Mouse (Mus musculus): ENCODE data around the gene Ccr4. TPM values are rescaled to one million over a fixed set of nuclear protein-coding genes. Genes with fewer than 3 reads are reported as not detected.
A peak's percentile ranks its signal among the peaks of the same experiment; 100 is the strongest.

The Ccr4 gene
- 0.10 TPM in 1 of 2 replicates, not detected in the other for polyA plus RNA-seq (2016; fragmentation: Nextera tagmentation; extraction: Ambion mirVana)

DNA sequence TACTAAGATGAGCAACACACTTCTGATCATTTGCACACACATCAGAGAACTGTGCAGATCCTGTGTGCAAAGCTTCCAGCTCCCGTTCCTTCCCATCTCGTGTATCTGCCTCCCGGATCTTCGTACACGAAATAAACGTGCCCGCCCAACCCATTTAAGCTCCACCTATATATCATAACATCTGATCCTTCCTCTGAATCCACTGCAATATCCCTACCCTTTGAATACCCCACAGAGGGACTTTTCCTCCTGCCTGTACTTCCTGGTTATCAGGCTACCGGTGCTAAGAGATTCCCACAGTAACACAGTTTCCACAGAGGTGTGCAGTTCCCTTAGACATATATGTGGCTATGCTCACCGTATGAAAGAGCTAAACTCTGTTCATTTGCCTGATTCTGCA is at the start of gene Ccr4:
Gene Ccr4 (minus strand): TSS at position 101 of the 400 bp plus-strand sequence.
- no peak within 1 kb of the TSS for H3K4me3 ChIP-seq
- no peak within 1 kb of the TSS for H3K27ac ChIP-seq (replicated peaks)
- H3K36me3 ChIP-seq (replicated peaks), result peaks cover 43% of the 10 kb centered on the region
- no peaks in the 10 kb centered on the region for H3K4me1 ChIP-seq
- DNase-seq (ENCODE audit: low spot score), result no peak
- H3K9me3 ChIP-seq, result peaks cover 5% of the 10 kb centered on the region; the same call in 1 of the 2 replicates
- H3K27me3 ChIP-seq (replicated peaks; ENCODE audit: low read depth, poor library complexity, severe bottlenecking), result no peaks in the 10 kb centered on the region
- WGBS, result 91% methylated on average over 9 of the region's 9 CpGs

DNA sequence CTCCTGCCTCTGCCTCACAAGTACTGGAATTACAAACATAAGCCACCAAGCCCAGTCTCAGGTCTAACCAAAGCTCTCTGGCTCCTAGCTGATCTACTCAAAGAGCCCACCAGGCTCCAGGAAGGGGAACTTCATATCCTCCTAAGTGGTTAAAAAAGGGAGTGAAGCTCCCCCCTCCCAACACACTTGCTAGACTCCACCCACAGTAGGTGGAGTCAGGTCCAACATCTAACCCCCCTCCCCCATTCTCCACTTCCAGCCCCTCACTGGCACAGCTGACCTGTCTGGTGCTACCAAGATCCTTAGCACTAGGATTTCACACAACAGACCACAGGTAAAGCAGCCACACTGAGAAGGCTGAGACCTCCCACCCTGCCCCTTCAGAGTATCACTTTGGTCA is 49.1 kb upstream of the Ccr4 start:
- Histone ChIP-seq H3K36me3 (replicated peaks) (peaks cover 37% of the 10 kb centered on the region), H3K27ac (replicated peaks) (no peak overlapping the region), H3K4me1 (peaks cover 70% of the 10 kb centered on the region), H3K9me3 (no peaks in the 10 kb centered on the region), H3K4me3 (no peak overlapping the region), H3K27me3 (replicated peaks; ENCODE audit: low read depth, poor library complexity, severe bottlenecking) (no peaks in the 10 kb centered on the region)
- DNase-seq (ENCODE audit: low spot score), result no peak

DNA sequence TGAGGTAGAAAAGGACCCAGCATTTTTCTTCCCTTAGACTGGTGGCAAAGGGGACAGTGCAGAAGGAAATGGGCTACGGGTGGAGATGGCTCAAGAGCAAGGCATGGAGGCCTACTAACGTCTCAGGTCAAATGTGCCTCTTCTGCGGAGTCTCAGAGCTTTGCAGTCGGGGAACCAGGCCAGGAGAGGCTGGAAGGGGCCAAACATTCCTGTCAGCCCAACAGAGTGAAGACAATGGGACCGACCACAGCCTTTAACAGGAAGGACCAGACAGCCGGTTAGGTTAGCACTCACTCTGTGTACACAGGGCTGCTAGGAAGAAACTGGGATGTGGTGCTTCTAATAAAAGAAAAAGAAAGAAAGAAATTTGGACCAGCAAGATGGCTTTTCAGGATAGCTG is 45.3 kb upstream of the Ccr4 start:
- Histone ChIP-seq H3K4me1 (peaks cover 72% of the 10 kb centered on the region), H3K4me3 (0 out of 2 replicates have a peak overlapping the region, but pooled peaks have one; percentile 0), H3K36me3 (replicated peaks) (peaks cover 31% of the 10 kb centered on the region), H3K9me3 (no peaks in the 10 kb centered on the region), H3K27ac (replicated peaks) (peak overlapping the region; percentile 63), H3K27me3 (replicated peaks; ENCODE audit: low read depth, poor library complexity, severe bottlenecking) (no peaks in the 10 kb centered on the region)
- no peak for DNase-seq (ENCODE audit: low spot score)
- WGBS, result 18% methylated on average over 6 of the region's 6 CpGs

DNA sequence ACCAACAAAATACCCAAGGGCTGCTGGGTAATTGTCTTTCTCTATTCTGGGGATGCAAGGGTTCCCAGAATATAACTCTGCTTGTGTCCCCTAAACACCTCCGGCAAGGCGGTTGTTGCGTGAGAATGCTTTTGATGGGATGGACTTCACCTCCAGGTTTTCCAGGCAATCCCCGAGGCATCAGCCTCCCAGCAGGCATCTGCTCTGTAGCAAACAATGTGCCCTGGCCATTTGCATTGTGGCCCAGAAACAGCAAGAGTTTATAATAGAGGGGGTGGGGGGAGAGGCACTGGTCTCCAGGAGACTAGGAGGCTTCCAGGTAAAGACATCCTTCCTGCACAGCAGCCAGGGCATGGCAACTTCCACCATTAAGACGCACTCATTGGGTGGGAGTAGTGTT is 44.4 kb upstream of the Ccr4 start:
- H3K9me3 ChIP-seq, result no peaks in the 10 kb centered on the region
- H3K27me3 ChIP-seq (replicated peaks; ENCODE audit: low read depth, poor library complexity, severe bottlenecking), result no peaks in the 10 kb centered on the region
- peak overlapping the region; percentile 37; the same call in 1 of the 2 replicates for H3K4me3 ChIP-seq
- peaks cover 28% of the 10 kb centered on the region for H3K36me3 ChIP-seq (replicated peaks)
- WGBS, result 11% methylated on average over 5 of the region's 5 CpGs
- H3K4me1 ChIP-seq, result peaks cover 72% of the 10 kb centered on the region
- DNase-seq (ENCODE audit: low spot score), result peak; percentile 58
- peak overlapping the region; percentile 81 for H3K27ac ChIP-seq (replicated peaks)

DNA sequence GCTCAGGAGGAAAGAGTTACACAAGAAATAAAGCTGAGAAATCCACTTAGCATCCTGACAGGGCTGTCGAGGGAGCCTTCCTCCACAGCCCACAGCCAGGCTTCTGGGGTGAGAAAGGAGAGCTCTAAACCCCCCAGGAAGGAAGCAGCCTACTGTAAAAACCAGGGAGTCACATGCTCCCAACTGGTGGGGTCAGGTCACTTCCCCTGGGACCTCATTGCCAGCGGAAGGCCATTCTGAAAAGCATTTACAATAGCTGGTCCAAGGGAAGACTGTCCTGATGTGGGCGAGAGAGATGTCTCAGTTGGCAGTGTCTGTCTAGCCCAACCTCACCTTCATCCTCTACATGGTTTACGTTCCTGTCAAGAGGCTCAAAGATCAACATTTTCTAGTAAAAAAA is 43.8 kb upstream of the Ccr4 start:
- peaks cover 78% of the 10 kb centered on the region for H3K4me1 ChIP-seq
- H3K36me3 ChIP-seq (replicated peaks), result peaks cover 24% of the 10 kb centered on the region
- H3K4me3 ChIP-seq, result peak overlapping the region; percentile 37
- peak overlapping the region; percentile 81 for H3K27ac ChIP-seq (replicated peaks)
- H3K9me3 ChIP-seq, result no peaks in the 10 kb centered on the region
- WGBS, result 18% methylated on average over 4 of the region's 4 CpGs
- no peaks in the 10 kb centered on the region for H3K27me3 ChIP-seq (replicated peaks; ENCODE audit: low read depth, poor library complexity, severe bottlenecking)
- peak; percentile 34 for DNase-seq (ENCODE audit: low spot score)

DNA sequence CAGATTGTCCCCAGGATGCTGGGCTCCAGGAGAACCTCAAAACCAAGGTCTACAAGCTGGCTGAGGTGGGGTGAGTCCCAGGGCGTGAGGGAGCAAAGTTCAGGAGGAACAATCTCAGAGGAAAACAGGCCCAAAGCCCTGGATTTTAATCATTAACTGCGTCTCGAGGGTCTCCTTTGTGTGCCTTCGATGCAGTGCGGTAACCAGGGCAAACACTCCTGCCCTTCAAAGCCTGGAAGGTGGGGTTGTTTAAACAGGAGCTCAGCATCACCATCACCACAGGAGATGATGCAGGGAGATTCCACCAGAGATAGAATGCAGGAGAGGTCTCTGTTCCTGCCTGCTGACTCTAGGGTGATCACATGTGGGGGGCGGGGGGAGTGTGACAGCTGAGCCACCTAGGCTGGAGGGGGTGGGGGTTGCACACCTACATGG is 42.9 kb upstream of the Ccr4 start:
- peaks cover 82% of the 10 kb centered on the region for H3K4me1 ChIP-seq
- H3K9me3 ChIP-seq, result no peaks in the 10 kb centered on the region
- 0 out of 2 replicates have a peak overlapping the region, but pooled peaks have one; percentile 37 for H3K4me3 ChIP-seq
- peaks cover 18% of the 10 kb centered on the region for H3K36me3 ChIP-seq (replicated peaks)
- 23% methylated on average over 6 of the region's 6 CpGs for WGBS
- H3K27ac ChIP-seq (replicated peaks), result peak overlapping the region; percentile 81
- H3K27me3 ChIP-seq (replicated peaks; ENCODE audit: low read depth, poor library complexity, severe bottlenecking), result no peaks in the 10 kb centered on the region
- DNase-seq (ENCODE audit: low spot score), result no peak

DNA sequence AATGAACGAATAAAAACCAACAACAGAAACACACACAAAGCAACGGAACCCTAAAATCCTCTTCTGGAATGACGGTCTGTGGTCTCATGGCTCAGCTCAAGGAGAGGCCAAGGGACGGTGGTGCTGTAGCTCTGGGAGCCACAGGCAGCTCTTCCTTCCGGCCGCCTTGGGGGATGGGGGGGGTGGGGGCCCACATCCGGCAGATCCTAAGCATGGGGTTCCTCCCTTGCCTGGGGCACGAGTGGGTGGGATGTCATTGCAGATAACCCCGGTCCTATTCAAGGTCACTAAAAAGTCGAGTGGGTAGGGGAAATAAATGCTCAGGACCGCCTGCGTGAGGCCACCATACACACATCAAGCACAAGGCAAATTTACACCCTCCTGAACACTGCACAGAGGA is 42.0 kb upstream of the Ccr4 start:
- Histone ChIP-seq H3K4me1 (peaks cover 90% of the 10 kb centered on the region), H3K36me3 (replicated peaks) (peaks cover 9% of the 10 kb centered on the region; the same call in 1 of the 2 replicates), H3K4me3 (no peak overlapping the region), H3K9me3 (no peaks in the 10 kb centered on the region), H3K27me3 (replicated peaks; ENCODE audit: low read depth, poor library complexity, severe bottlenecking) (no peaks in the 10 kb centered on the region), H3K27ac (replicated peaks) (peak overlapping the region; percentile 81; the same call in 1 of the 2 replicates)
- 52% methylated on average over 12 of the region's 12 CpGs for WGBS
- DNase-seq (ENCODE audit: low spot score), result no peak

DNA sequence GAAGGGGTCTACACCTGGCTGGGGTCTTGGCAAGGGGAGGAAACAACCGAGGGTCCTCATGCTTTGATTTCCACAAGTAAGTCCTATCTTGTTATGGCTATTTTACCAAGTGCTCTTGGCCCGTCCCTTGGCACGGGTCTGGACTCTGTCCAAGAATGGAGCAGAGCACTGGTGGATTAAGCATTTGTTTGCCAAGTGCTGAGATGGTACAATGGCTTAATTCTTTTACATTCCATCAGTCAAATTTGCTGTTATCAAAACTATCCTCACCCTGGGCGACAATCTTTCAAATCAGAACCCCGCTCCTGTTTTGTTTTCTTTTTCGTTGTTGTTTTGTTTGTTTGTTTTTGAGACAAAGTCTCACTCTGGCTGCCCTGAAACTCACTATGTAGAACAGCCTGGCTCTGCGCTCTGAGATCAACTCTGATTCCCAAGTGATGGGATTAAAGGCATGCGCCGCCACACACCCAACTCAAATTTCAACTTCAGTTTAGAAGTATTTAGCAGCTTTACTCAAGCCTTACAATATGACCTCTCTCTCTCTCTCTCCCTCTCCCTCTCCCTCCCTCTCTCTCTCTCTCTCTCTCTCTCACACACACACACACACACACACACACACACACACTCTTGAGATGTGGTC is 40.2 kb upstream of the Ccr4 start:
- H3K27ac ChIP-seq (replicated peaks), result peak overlapping the region; percentile 70
- peak; percentile 49 for DNase-seq (ENCODE audit: low spot score)

DNA sequence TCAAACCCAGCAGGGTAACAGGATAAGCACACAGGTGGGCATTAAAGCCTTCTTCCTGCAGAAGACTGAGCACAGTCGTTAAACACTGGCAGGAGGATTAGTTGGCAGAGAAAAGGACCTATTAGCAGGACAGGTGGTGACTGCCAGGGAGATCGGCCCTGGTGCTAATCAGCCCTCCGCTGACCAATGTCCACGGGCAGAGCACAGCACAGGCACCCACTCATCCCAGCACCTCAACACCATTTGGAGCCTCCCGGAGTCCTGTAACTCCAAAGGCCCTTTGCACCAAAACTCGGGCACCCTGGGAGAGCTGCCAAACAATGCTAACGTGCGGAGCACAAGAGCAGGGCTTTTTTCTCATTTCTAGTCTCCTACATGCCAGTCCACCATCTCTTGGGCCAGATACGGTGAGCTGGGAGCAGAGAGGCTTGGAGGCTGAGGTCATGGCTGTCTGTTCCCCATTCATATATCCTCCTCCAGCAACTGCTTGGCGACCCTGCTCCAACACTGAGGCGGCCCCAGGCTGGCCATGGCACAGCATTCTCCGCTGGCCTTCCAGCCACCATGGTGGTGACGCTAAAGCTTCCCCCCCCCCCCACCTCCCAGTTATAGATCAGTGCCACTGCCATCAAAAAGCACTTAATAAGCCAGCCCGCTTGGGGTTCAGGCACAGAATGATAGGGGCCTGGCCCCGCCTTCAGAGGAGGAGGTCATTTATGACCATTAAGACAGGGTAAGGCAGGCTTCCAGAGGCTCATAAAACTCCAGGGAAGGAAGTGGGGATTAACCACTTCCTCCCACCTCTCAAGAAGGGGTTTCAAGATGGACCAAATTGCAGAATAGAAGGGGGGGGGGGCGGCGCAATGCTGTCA is 39.4 kb upstream of the Ccr4 start:
- Histone ChIP-seq H3K9me3 (no peaks in the 10 kb centered on the region), H3K27ac (replicated peaks) (peak overlapping the region; percentile 54), H3K4me1 (peaks cover 86% of the 10 kb centered on the region), H3K27me3 (replicated peaks; ENCODE audit: low read depth, poor library complexity, severe bottlenecking) (no peaks in the 10 kb centered on the region), H3K4me3 (no peak overlapping the region), H3K36me3 (replicated peaks) (peaks cover 9% of the 10 kb centered on the region; the same call in 1 of the 2 replicates)
- WGBS, result 73% methylated on average over 17 of the region's 17 CpGs
- DNase-seq (ENCODE audit: low spot score), result no peak

More for the DNA sequence above, 40.2 kb upstream of the Ccr4 start:
- Histone ChIP-seq H3K9me3 (no peaks in the 10 kb centered on the region), H3K4me1 (peaks cover 90% of the 10 kb centered on the region), H3K27me3 (replicated peaks; ENCODE audit: low read depth, poor library complexity, severe bottlenecking) (no peaks in the 10 kb centered on the region), H3K4me3 (no peak overlapping the region), H3K36me3 (replicated peaks) (peaks cover 9% of the 10 kb centered on the region; the same call in 1 of the 2 replicates)
- WGBS, result 41% methylated on average over 9 of the region's 9 CpGs

DNA sequence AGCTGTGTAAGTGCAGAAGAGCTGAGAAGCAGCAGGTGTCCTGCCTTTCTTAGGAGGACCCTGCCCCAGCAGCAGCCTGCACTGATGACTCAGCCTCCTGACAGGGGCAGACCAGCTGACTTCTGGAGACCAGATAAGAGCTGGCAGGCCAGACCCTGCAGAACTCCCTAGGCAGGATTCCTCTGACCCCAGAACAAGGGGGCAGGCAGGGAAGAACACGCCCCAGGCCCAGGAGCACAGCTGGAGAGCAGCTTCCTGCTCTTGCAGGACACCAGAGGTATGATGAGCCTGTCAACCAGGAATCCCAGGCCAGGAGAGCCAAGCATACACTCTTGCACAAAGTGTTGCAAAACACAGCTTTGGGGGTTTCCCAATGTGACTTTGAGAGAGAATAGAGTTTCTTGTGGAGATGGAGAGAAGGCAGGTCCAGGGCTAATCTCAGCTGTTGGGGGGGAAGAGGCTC is 36.6 kb upstream of the Ccr4 start:
- Histone ChIP-seq H3K36me3 (replicated peaks) (peaks cover 9% of the 10 kb centered on the region; the same call in 1 of the 2 replicates), H3K27me3 (replicated peaks; ENCODE audit: low read depth, poor library complexity, severe bottlenecking) (no peaks in the 10 kb centered on the region), H3K4me3 (no peak overlapping the region), H3K27ac (replicated peaks) (peak overlapping the region; percentile 66), H3K9me3 (no peaks in the 10 kb centered on the region), H3K4me1 (peaks cover 86% of the 10 kb centered on the region)
- DNase-seq (ENCODE audit: low spot score), result peak; percentile 49
- 18% methylated on average over 1 of the region's 1 CpGs for WGBS

DNA sequence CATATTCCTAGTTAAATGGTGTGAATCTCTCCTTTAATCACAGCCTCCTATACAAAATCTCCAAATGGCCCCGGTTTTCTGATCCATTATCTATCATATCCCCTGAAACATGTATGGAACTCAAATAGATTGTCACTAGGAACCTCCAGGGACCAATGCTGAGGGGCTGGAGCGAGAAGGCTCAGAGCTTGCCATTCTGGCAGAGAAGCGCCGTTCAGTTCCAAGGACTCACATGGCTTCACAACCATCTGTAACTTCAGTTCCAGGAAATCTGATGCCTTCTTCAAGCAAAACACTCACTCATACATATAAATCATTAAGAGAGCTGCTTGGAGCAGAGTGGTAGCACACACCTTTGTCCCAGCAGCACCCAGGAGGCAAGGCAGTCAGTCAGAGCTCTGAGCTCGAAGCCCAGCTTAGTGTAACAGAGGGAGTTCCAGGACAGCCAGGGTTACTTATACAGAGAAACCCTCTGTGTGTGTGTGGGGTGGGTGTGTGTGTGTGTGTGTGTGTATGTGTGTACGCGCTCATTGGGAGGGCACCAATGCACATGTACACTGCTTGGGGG is 34.4 kb upstream of the Ccr4 start:
- Histone ChIP-seq H3K27ac (replicated peaks) (peak overlapping the region; percentile 61), H3K36me3 (replicated peaks) (peaks cover 9% of the 10 kb centered on the region; the same call in 1 of the 2 replicates), H3K4me3 (no peak overlapping the region), H3K9me3 (no peaks in the 10 kb centered on the region), H3K4me1 (peaks cover 86% of the 10 kb centered on the region), H3K27me3 (replicated peaks; ENCODE audit: low read depth, poor library complexity, severe bottlenecking) (no peaks in the 10 kb centered on the region)
- 73% methylated on average over 7 of the region's 7 CpGs for WGBS
- no peak for DNase-seq (ENCODE audit: low spot score)

DNA sequence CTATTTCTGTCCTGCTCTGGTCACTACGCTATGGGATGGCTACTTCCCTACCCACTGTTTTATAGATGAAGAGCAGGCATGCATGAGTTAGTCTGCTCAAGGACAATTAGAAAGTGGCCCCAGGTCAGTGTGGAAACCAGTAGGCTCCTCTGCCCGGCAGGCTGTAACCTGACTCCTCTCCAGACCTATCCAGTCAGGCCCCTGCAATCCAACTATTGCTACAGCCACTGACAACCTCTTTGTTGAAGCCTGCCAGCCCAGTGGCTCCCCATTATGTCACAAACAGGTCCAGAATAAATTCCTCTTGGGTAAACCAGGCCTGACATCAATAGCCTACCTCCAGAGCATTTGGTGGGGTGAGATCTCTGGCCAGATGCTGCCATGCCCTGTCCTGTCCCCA is 31.9 kb upstream of the Ccr4 start:
- peak; percentile 80 for DNase-seq (ENCODE audit: low spot score)
- peaks cover 87% of the 10 kb centered on the region for H3K4me1 ChIP-seq
- no peaks in the 10 kb centered on the region for H3K27me3 ChIP-seq (replicated peaks; ENCODE audit: low read depth, poor library complexity, severe bottlenecking)
- H3K36me3 ChIP-seq (replicated peaks), result peaks cover 9% of the 10 kb centered on the region; the same call in 1 of the 2 replicates
- 14% methylated on average over 2 of the region's 2 CpGs for WGBS
- H3K4me3 ChIP-seq, result peak overlapping the region; percentile 23
- H3K9me3 ChIP-seq, result no peaks in the 10 kb centered on the region
- H3K27ac ChIP-seq (replicated peaks), result peak overlapping the region; percentile 86
